Mouse (Mus musculus) ES-Bruce4 (cell line): ENCODE data around the gene Slc25a16.

Experiments
- EP300 ChIP-seq: IDR thresholded peaks from 2 replicates; pipeline ENCODE4 v1.6.1; 2011; ENCODE audit warnings: low read depth, low read length; ENCODE audit not compliant: insufficient read depth
- POLR2A ChIP-seq: IDR thresholded peaks from one replicate; pipeline ENCODE4 v1.8.1; 2011; ENCODE audit warnings: low read length; ENCODE audit not compliant: insufficient read depth

DNA sequence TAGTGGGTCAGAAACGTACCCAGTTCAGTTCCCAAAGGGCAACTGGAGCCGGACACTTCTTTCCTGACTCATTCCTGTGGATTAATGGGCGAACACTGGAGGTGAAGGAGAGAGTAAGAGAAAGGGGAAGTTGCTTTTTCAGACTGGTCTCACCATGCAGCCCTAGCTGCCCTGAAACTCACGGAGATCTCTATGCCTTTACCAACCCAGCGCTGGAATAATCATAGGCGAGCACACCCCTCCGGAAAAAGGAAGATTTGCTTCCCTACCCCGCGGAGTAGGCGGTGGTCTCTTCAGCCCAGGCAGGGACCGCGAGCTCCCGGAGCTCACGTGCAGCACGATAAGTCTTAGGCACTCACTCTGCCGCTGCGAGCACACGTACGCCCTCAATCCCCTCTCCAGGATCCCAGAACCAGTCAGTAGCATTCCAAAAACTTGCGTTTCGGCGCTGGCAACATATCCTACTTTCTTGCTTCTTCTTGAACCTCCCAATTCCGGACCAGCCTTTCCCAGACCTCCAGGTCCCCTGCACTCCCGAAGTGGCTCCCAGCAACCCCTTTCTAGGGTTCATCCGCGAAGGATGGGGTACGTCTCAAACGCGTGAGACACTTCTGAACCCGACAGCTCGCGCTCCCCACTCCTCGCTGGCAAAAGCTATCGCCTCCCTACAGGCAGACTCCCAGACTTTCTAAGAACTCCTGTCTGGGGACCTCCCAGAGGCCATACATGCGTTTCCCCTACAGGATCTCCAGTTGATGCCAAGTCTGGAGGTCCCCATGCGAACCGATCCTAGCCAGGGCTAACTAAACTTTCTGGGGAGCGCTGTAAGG, 34.2 kb upstream of the Slc25a16 start:
- TF ChIP-seq POLR2A = no peak
- peak; percentile 79 for TF ChIP-seq EP300
